Mouse (Mus musculus): ENCODE measurements around the gene Prpf6. TPM values are rescaled to one million over a fixed set of nuclear protein-coding genes. Genes with fewer than 3 reads are reported as not detected.

Gene Prpf6
- polyA plus RNA-seq, 1 experiment from 2014 or later, result 58.8 TPM

DNA sequence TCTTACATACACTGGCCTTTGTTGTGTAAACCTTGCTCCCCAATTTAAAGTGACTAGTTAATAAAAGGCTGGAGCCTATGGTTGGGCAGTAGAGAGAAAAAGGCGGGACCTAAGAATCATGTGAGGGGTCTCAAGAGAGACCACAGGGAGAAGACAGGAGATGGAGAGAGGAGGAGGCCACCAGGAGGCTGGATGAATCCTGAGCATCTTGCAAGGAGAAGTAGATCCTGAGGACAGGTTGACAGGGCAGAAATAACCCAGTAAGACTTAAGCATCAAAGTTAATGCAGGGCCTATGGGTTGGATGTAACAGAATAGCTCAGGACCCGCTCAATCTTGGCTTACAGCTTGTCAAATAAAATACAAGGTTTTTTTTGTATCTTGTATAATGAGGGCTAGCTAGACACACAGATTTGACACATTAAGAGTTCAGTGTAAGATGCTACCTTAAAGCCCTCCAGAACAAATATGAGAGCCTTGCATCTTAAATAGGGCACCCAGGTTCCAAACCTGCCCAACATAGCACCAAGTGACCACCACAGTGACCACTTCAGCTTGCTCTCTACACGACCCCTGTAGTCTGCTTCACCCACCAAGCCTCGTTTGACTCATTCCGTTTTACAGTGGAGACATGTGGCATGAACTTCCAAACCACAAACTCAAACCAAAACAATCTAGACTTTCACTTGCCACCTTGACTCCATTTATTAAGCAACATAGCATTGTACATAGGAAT lies 27.3 kb downstream of the Prpf6 start:
- WGBS, result 84% methylated on average over 5 of the region's 5 CpGs
- peaks cover 48% of the 10 kb centered on the region for H3K36me3 ChIP-seq (ENCODE audit: insufficient read depth)

DNA sequence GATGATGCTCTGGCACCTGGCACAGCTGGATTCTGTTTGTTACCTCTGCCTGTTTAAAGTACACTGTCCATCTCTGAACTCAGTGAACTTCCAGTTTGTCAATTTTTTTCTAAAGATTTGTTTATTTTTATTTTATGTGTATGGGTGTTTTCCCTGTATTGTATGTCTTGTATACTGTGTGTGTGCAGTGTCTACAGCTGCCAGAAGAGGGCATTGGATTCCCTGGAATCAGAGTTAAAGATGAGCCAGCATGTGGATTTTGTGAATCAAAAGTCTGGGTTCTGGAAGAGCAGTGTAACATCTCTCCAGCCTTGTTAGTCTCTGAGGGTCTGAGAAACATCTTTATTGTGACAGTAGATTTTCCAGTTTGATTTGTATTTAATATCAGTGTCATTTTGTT lies 31.7 kb downstream of the Prpf6 start:
- Histone ChIP-seq H3K27me3 (ENCODE audit: insufficient read depth, low read length) (no peaks in the 10 kb centered on the region), H3K36me3 (ENCODE audit: insufficient read depth) (peaks cover 50% of the 10 kb centered on the region), H3K4me1 (ENCODE audit: insufficient read depth) (no peaks in the 10 kb centered on the region), H3K4me3 (ENCODE audit: low read depth, low read length) (no peak overlapping the region), H3K9ac (no peak overlapping the region), H3K27ac (ENCODE audit: low read depth) (no peak overlapping the region), H3K9me3 (ENCODE audit: low read depth, low read length) (no peaks in the 10 kb centered on the region), H3K4me2 (no peak overlapping the region)
- no peak for ATAC-seq (ENCODE audit: insufficient read depth)
- peak; percentile 52 for DNase-seq
- peak; percentile 53 for TF ChIP-seq CTCF (IDR thresholded peaks at IDR 0.05; ENCODE audit: low read depth)

More for the DNA sequence above, 27.3 kb downstream of the Prpf6 start:
- Histone ChIP-seq H3K27me3 (ENCODE audit: insufficient read depth, low read length) (no peaks in the 10 kb centered on the region), H3K4me2 (no peak overlapping the region), H3K4me1 (ENCODE audit: insufficient read depth) (no peaks in the 10 kb centered on the region), H3K4me3 (ENCODE audit: low read depth, low read length) (no peak overlapping the region), H3K9me3 (ENCODE audit: low read depth, low read length) (no peaks in the 10 kb centered on the region), H3K9ac (no peak overlapping the region), H3K27ac (ENCODE audit: low read depth) (no peak overlapping the region)
- ATAC-seq (ENCODE audit: insufficient read depth) (no peak), DNase-seq (no peak)
- TF ChIP-seq CTCF (IDR thresholded peaks at IDR 0.05; ENCODE audit: low read depth), result no peak

DNA sequence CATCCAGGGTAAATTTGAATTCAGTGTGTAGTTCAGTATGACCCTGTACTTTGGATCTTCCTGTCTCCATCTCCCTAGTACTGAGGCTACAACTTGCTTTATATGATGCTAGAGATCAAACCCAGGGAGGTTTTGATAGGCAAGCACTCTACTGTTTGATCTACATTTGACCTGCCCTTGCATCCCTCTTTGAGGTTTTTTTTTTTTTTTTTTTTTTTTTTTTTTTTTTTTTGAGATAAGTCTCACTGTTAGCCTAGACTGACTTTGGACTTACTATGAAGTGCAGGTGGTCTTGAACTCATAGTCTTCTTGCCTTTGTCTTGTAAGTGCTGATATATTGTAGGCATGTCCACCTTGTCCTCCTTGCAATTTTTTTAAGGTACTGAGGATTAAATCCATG lies 36.8 kb downstream of the Prpf6 start:
- TF ChIP-seq CTCF (IDR thresholded peaks at IDR 0.05; ENCODE audit: low read depth), result no peak
- H3K9me3 ChIP-seq (ENCODE audit: low read depth, low read length), result no peaks in the 10 kb centered on the region
- no peak overlapping the region for H3K4me2 ChIP-seq
- peaks cover 48% of the 10 kb centered on the region for H3K36me3 ChIP-seq (ENCODE audit: insufficient read depth)
- DNase-seq, result no peak
- no peak for ATAC-seq (ENCODE audit: insufficient read depth)
- no peak overlapping the region for H3K27ac ChIP-seq (ENCODE audit: low read depth)
- no peaks in the 10 kb centered on the region for H3K4me1 ChIP-seq (ENCODE audit: insufficient read depth)
- H3K27me3 ChIP-seq (ENCODE audit: insufficient read depth, low read length), result no peaks in the 10 kb centered on the region
- no peak overlapping the region for H3K4me3 ChIP-seq (ENCODE audit: low read depth, low read length)
- H3K9ac ChIP-seq, result no peak overlapping the region

DNA sequence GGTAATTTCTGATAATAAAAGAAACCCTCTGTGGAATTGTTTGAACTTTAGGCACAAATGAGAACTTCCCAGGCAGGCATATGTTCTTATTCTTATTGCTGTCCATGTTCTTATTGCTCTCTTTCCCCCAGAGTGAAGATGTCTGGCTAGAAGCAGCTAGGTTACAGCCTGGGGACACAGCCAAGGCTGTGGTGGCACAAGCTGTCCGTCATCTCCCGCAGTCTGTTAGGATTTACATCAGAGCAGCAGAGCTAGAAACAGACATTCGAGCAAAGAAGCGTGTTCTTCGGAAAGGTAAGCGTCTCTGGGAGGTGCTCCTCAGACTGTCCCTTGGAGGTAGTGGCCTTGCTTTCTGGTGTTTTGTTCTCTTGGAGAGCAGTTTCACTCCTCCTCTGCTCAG lies 41.0 kb downstream of the Prpf6 start:
- Histone ChIP-seq H3K27me3 (ENCODE audit: insufficient read depth, low read length) (no peaks in the 10 kb centered on the region), H3K27ac (ENCODE audit: low read depth) (no peak overlapping the region), H3K4me2 (no peak overlapping the region), H3K9ac (no peak overlapping the region), H3K4me1 (ENCODE audit: insufficient read depth) (no peaks in the 10 kb centered on the region), H3K36me3 (ENCODE audit: insufficient read depth) (peaks cover 67% of the 10 kb centered on the region), H3K4me3 (ENCODE audit: low read depth, low read length) (no peak overlapping the region), H3K9me3 (ENCODE audit: low read depth, low read length) (no peaks in the 10 kb centered on the region)
- DNase-seq (no peak), ATAC-seq (ENCODE audit: insufficient read depth) (no peak)
- 93% methylated on average over 6 of the region's 6 CpGs for WGBS
- TF ChIP-seq CTCF (IDR thresholded peaks at IDR 0.05; ENCODE audit: low read depth), result no peak

DNA sequence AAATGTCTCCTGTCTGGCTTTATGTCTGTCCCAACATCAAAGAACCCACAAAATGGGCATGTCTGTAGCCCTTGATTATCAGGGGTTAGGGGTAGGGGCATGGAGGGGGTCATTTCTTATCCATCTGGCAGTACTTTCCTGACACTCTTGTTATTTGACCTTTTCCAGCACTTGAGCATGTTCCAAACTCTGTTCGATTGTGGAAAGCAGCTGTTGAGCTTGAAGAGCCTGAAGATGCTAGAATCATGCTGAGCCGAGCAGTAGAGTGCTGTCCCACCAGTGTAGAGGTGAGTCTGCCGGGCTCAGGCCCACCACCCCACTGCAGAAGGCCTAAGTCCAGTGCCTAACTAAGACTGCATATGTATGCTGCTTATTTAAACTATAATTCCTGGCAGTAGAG lies 44.2 kb downstream of the Prpf6 start:
- 83% methylated on average over 3 of the region's 3 CpGs for WGBS
- no peak for ATAC-seq (ENCODE audit: insufficient read depth)
- H3K9me3 ChIP-seq (ENCODE audit: low read depth, low read length), result no peaks in the 10 kb centered on the region
- H3K27ac ChIP-seq (ENCODE audit: low read depth), result no peak overlapping the region
- no peaks in the 10 kb centered on the region for H3K27me3 ChIP-seq (ENCODE audit: insufficient read depth, low read length)
- H3K4me2 ChIP-seq, result no peak overlapping the region
- H3K9ac ChIP-seq, result no peak overlapping the region
- peaks cover 83% of the 10 kb centered on the region for H3K36me3 ChIP-seq (ENCODE audit: insufficient read depth)
- no peak overlapping the region for H3K4me3 ChIP-seq (ENCODE audit: low read depth, low read length)
- TF ChIP-seq CTCF (IDR thresholded peaks at IDR 0.05; ENCODE audit: low read depth), result no peak
- no peak for DNase-seq
- no peaks in the 10 kb centered on the region for H3K4me1 ChIP-seq (ENCODE audit: insufficient read depth)

DNA sequence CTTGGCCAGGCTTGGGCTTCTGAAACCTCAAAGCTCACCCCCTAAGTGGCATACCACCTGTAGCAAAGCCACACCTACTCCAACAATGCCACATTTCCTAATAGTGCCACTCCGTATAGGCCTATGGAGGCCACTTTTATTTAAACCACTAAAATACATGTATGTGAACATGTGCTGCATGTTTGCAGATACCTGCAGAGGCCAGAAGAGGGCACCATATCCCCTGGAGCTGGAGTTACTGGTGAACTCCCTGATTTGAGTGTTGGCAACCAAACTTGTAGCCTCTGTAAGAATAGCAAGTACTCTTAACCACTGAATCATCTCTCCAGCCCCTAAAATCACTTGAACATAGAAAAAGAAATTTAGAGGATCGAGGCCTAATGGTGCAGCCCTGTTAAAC lies 52.7 kb downstream of the Prpf6 start:
- Histone ChIP-seq H3K27ac (ENCODE audit: low read depth) (no peak overlapping the region), H3K9ac (no peak overlapping the region), H3K9me3 (ENCODE audit: low read depth, low read length) (no peaks in the 10 kb centered on the region), H3K27me3 (ENCODE audit: insufficient read depth, low read length) (no peaks in the 10 kb centered on the region), H3K4me3 (ENCODE audit: low read depth, low read length) (no peak overlapping the region), H3K36me3 (ENCODE audit: insufficient read depth) (peaks cover 94% of the 10 kb centered on the region), H3K4me2 (no peak overlapping the region), H3K4me1 (ENCODE audit: insufficient read depth) (no peaks in the 10 kb centered on the region)
- ATAC-seq (ENCODE audit: insufficient read depth) (no peak), DNase-seq (peak; percentile 76)
- TF ChIP-seq CTCF (IDR thresholded peaks at IDR 0.05; ENCODE audit: low read depth), result peak; percentile 73
- WGBS, result 88% methylated on average over 2 of the region's 2 CpGs

DNA sequence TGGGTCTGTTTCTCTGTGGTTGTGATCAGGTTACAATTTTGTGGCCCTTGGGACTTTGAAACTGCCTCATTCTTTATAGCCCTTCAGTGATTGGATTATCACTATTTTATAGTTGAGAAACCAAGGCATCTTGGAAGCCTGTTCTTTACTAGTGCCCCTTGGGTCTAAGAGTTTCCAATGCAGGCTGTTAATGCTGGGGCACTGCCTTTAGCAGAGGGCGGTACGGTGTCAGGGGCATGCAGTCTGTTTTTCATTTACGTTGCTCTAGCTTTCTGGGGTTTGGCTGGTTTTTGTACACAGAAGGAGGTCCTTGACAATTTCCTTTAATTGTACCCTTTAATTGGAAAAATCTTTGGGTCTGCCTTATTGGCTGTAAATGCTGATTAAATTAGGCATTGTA lies 54.0 kb downstream of the Prpf6 start:
- no peak overlapping the region for H3K27ac ChIP-seq (ENCODE audit: low read depth)
- H3K9me3 ChIP-seq (ENCODE audit: low read depth, low read length), result no peaks in the 10 kb centered on the region
- WGBS, result 87% methylated on average over 3 of the region's 3 CpGs
- no peaks in the 10 kb centered on the region for H3K27me3 ChIP-seq (ENCODE audit: insufficient read depth, low read length)
- no peak for TF ChIP-seq CTCF (IDR thresholded peaks at IDR 0.05; ENCODE audit: low read depth)
- DNase-seq (no peak), ATAC-seq (ENCODE audit: insufficient read depth) (no peak)
- H3K4me1 ChIP-seq (ENCODE audit: insufficient read depth), result no peaks in the 10 kb centered on the region
- H3K9ac ChIP-seq, result no peak overlapping the region
- no peak overlapping the region for H3K4me3 ChIP-seq (ENCODE audit: low read depth, low read length)
- H3K36me3 ChIP-seq (ENCODE audit: insufficient read depth), result peaks cover 94% of the 10 kb centered on the region
- no peak overlapping the region for H3K4me2 ChIP-seq

Measured in lung, embryonic 14.5 days (tissue).